11 mouse cellular contexts compared by ENCODE assay signal in the genomic region with DNA sequence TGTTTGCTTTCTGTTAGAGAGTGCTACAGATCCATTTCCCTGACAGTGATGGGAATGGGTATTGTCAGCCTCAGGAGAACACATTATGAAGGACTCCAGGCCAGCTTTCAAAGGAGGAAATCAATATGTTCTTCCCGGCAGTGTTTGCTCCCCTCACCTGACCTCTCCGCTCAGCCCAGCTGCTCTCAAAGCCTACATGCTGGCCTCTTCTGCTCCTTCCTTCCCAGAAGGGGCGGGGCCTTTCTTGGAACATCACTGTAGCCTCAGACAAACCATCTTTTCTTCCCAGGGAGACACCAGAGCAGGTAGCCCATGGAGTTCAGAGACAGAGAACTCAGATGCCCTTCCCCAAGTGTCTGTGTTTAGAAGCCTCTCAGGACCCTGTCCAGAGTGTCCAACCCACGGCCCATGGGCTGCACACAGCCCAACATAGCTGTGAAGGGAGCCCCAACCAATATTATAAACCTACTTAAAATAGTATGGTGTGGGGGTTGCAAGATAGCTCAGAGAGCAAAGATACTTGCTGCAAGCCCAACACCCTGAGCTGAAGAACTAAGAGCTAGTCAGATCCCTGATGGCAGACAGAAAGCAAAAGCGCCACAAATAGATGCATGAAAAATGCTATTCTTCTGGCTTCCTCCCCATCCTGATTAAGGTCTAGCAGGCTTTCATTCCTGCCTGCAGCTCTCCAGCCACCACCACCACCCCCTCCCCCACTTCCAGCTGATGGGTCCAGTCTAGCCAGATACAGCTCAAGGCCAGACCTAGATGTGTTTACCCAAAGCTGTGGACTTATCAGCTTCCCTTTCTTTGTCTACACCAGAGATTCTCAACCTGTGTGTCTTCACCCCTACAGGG.
A peak's percentile ranks its signal among the peaks of the same experiment; 100 is the strongest.
DNase-seq lines count a peak whose midpoint lies in the region; TF ChIP-seq lines count a peak whose summit lies in the region.
"Had no signal": no experiment of that assay in that cellular context is flagged by ENCODE, and none has a peak within 500 bp of the region (broad histone marks: within the 10 kb centered on the region; RNA-seq: fewer than 3 reads in every experiment).

No protein-coding gene starts in this region.

- TF ChIP-seq POLR2A in thymus, adult 2 months (IDR thresholded peaks at IDR 0.05; ENCODE audit: control insufficient read depth, extremely low read depth, insufficient read depth, low read length, poor library complexity) = 0 out of 2 replicates have a peak, but pooled peaks have one; percentile 20

- intact Hi-C loops in gastrocnemius, postnatal 14 days (cut with DNase I; ENCODE audit: low total_unique reads) = no loop called here

- H3K27me3 ChIP-seq in thymus, adult 2 months (ENCODE audit: control insufficient read depth, insufficient read depth, low read length) = no peaks in the 10 kb centered on the region
- H3K27me3 ChIP-seq: embryonic facial prominence, embryonic 15.5 days; hindbrain, embryonic 12.5 days had no signal

- no peak overlapping the region for H3K27ac ChIP-seq in thymus, adult 2 months (ENCODE audit: control insufficient read depth, insufficient read depth, low read length)
- H3K27ac ChIP-seq: embryonic facial prominence, embryonic 15.5 days; hindbrain, embryonic 12.5 days had no signal

- DNase-seq in gastrocnemius, postnatal 14 days = peak; percentile 41
- DNase-seq in gastrocnemius, adult 18-20 months (ENCODE audit: low spot score) = no peak
- no peak for DNase-seq in thymus, adult 2 months
- no peak for DNase-seq in thymus, postnatal 10 days (ENCODE audit: low spot score in 2 of 2)
- peak; percentile 71 for DNase-seq in liver
- peak; percentile 49 for DNase-seq in testis, postnatal 14 days (ENCODE audit: low spot score)
- DNase-seq in embryo, embryonic 10 days (ENCODE audit: low spot score) = no peak
- no peak for DNase-seq in right cerebral cortex, postnatal 14 days
- DNase-seq: right cerebral cortex, postnatal 25 days had no signal

- no peak overlapping the region for H3K4me3 ChIP-seq in thymus, adult 2 months (ENCODE audit: control insufficient read depth, insufficient read depth, low read length)
- H3K4me3 ChIP-seq: embryonic facial prominence, embryonic 15.5 days; hindbrain, embryonic 12.5 days had no signal

- WGBS in thymus, adult 2 months = 77% methylated on average over 5 of the region's 5 CpGs

- no peaks in the 10 kb centered on the region for H3K36me3 ChIP-seq in thymus, adult 2 months (ENCODE audit: control insufficient read depth, insufficient read depth, low read length)
- H3K36me3 ChIP-seq: embryonic facial prominence, embryonic 15.5 days; hindbrain, embryonic 12.5 days had no signal

- TF ChIP-seq CTCF in thymus, adult 2 months (IDR thresholded peaks at IDR 0.05; ENCODE audit: borderline replicate concordance, control insufficient read depth, extremely low read depth, insufficient read depth, low read length, poor library complexity) = no peak

- no peaks in the 10 kb centered on the region for H3K4me1 ChIP-seq in thymus, adult 2 months (replicated peaks; ENCODE audit: control insufficient read depth, insufficient read depth, low read length)

Comparison
In these comparisons a context has a peak if more than half of its experiments do, and no peak if none do; other contexts are left out.
1. DNase-seq: peak in gastrocnemius, postnatal 14 days (single experiment), liver (single experiment) and testis, postnatal 14 days (single experiment); none in gastrocnemius, adult 18-20 months (single experiment), thymus, adult 2 months (single experiment), thymus, postnatal 10 days (0 of 2), embryo, embryonic 10 days (single experiment) and right cerebral cortex, postnatal 14 days (single experiment).